Mouse (Mus musculus) heart, postnatal 0 days (tissue): ENCODE results near the gene Cript.
"Not testable (repeated sequence)": the region's sequence is repeated elsewhere in the genome, so short reads cannot be mapped to it uniquely, and the experiment has no call there.

Experiments used
- CTCF ChIP-seq: IDR thresholded peaks from 2 replicates; pipeline ENCODE4 v1.5.1; 2016; ENCODE audit warnings: antibody characterized with exemption, control low read depth, low read depth
- EP300 ChIP-seq: IDR thresholded peaks from 2 replicates; pipeline ENCODE4 v1.6.1; 2016; ENCODE audit warnings: antibody characterized with exemption, low read depth

DNA sequence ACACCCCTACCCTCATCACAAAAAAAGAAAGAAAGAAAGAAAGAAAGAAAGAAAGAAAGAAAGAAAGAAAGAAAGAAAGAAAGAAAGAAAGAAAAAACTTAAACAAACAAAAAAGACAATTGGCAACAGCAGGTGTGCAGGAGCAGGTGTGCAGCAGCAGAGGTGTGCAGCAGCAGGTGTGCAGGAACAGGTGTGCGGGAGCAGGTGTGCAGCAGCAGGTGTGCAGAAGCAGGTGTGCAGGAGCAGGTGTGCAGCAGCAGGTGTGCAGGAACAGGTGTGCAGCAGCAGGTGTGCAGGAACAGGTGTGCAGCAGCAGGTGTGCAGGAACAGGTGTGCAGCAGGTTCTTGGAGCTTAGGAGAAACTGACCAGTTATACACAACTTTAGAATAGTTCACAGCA lies 46.8 kb downstream of the Cript start:
- not testable (repeated sequence) for TF ChIP-seq CTCF, EP300
